Mouse (Mus musculus) forebrain, embryonic 16.5 days (tissue): ENCODE results near the gene Lsamp. TPM values are rescaled to one million over a fixed set of nuclear protein-coding genes. Genes with fewer than 3 reads are reported as not detected.

Source experiments
- ATAC-seq: fragments of 200-750 bp; cut with Nextera tagmentation; 2 replicates; pipeline ENCODE4 v1.8.0; 2017; ENCODE audit warnings: mild to moderate bottlenecking, moderate library complexity
- H3K27ac ChIP-seq: fragments of 300-500 bp; sonication (generic); 2 replicates; pipeline ENCODE4 v1.5.1; 2014; ENCODE audit warnings: low read length, control low read depth
- H3K27me3 ChIP-seq: fragments of 300-500 bp; sonication (generic); replicated peaks from 2 replicates; pipeline ENCODE4 v1.6.1; 2014; ENCODE audit warnings: low read length; ENCODE audit not compliant: control insufficient read depth, insufficient read depth
- H3K36me3 ChIP-seq: fragments of 300-500 bp; sonication (generic); 2 replicates; pipeline ENCODE4 v1.6.1; 2014; ENCODE audit not compliant: control insufficient read depth, insufficient read depth
- H3K4me1 ChIP-seq: fragments of 300-500 bp; sonication (generic); replicated peaks from 2 replicates; pipeline ENCODE4 v1.6.1; 2014; ENCODE audit warnings: low read length; ENCODE audit not compliant: control insufficient read depth, insufficient read depth
- H3K4me2 ChIP-seq: fragments of 300-500 bp; sonication (generic); 2 replicates; pipeline ENCODE4 v1.6.1; 2014; ENCODE audit warnings: mild to moderate bottlenecking, low read length, control low read depth
- H3K4me3 ChIP-seq: fragments of 300-500 bp; sonication (generic); replicated peaks from 2 replicates; pipeline ENCODE4 v1.5.1; 2014; ENCODE audit warnings: mild to moderate bottlenecking, low read length, control low read depth
- H3K9ac ChIP-seq: fragments of 300-500 bp; sonication (generic); replicated peaks from 2 replicates; pipeline ENCODE4 v1.6.1; 2014; ENCODE audit warnings: low read depth, low read length, control low read depth
- H3K9me3 ChIP-seq: fragments of 300-500 bp; sonication (generic); 2 replicates; pipeline ENCODE4 v1.6.1; 2016; ENCODE audit warnings: low read length; ENCODE audit not compliant: control insufficient read depth
- WGBS: fragments of 180-500 bp; shearing (Covaris S2); extraction: QIAGEN DNeasy Blood & Tissue Kit; methylation state at CpG from one replicate; pipeline ENCODE4 v1.1.7; 2014; 5-methylcytosine and 5-hydroxymethylcytosine counted together
- polyA plus RNA-seq: library from polyadenylated mRNA; unstranded; fragments of >200 nt; fragmentation: Nextera tagmentation; extraction: Ambion mirVana; gene quantifications from 2 replicates; pipeline ENCODE4 v1.2.1, GENCODE M21; 2015

Lsamp gene
- polyA plus RNA-seq, 1 experiment from 2014 or later = 68.1 TPM

GRCm38 (mm10) chr16:40324811-40325210 is 340.6 kb downstream of the Lsamp start:
- H3K4me1 ChIP-seq = no peaks in the 10 kb centered on the region
- H3K36me3 ChIP-seq = no peaks in the 10 kb centered on the region
- WGBS = 83% methylated on average over 3 of the region's 3 CpGs
- no peak for ATAC-seq
- H3K4me3 ChIP-seq = no peak overlapping the region
- no peaks in the 10 kb centered on the region for H3K9me3 ChIP-seq
- H3K9ac ChIP-seq = no peak overlapping the region
- H3K4me2 ChIP-seq = no peak overlapping the region
- H3K27ac ChIP-seq = no peak overlapping the region
- H3K27me3 ChIP-seq = no peaks in the 10 kb centered on the region

- Histone ChIP-seq H3K27me3 (no peaks in the 10 kb centered on the region), H3K36me3 (no peaks in the 10 kb centered on the region), H3K9me3 (no peaks in the 10 kb centered on the region), H3K4me1 (no peaks in the 10 kb centered on the region), H3K9ac (no peak overlapping the region), H3K4me3 (no peak overlapping the region), H3K4me2 (no peak overlapping the region), H3K27ac (no peak overlapping the region)
- 84% methylated on average over 7 of the region's 7 CpGs for WGBS
- ATAC-seq = no peak
Observed at GRCm38 (mm10) chr16:40328249-40328820, 344.2 kb downstream of the Lsamp start.

GRCm38 (mm10) chr16:40369677-40370076 is 385.5 kb downstream of the Lsamp start:
- H3K9me3 ChIP-seq = no peaks in the 10 kb centered on the region
- H3K27me3 ChIP-seq = no peaks in the 10 kb centered on the region
- H3K4me3 ChIP-seq = no peak overlapping the region
- WGBS = 67% methylated on average over 5 of the region's 5 CpGs
- H3K9ac ChIP-seq = no peak overlapping the region
- H3K36me3 ChIP-seq = no peaks in the 10 kb centered on the region
- no peak overlapping the region for H3K4me2 ChIP-seq
- 0 out of 2 replicates have a peak overlapping the region, but pooled peaks have one; percentile 5 for H3K27ac ChIP-seq
- peaks cover 15% of the 10 kb centered on the region for H3K4me1 ChIP-seq
- ATAC-seq = peak; percentile 70

- whole genome bisulfite sequencing = 76% methylated on average over 1 of the region's 1 CpGs
- Histone ChIP-seq H3K9ac (no peak overlapping the region), H3K4me2 (no peak overlapping the region), H3K9me3 (no peaks in the 10 kb centered on the region), H3K4me1 (peaks cover 15% of the 10 kb centered on the region), H3K27ac (no peak overlapping the region), H3K27me3 (no peaks in the 10 kb centered on the region), H3K36me3 (no peaks in the 10 kb centered on the region), H3K4me3 (no peak overlapping the region)
- no peak for ATAC-seq
Observed at GRCm38 (mm10) chr16:40371291-40371690, 387.1 kb downstream of the Lsamp start.

GRCm38 (mm10) chr16:40375314-40375713 is 391.2 kb downstream of the Lsamp start:
- WGBS = 85% methylated on average over 4 of the region's 4 CpGs
- H3K27me3 ChIP-seq = no peaks in the 10 kb centered on the region
- ATAC-seq = no peak

GRCm38 (mm10) chr16:40377129-40377799 is 393.1 kb downstream of the Lsamp start:
- 18% methylated on average over 6 of the region's 6 CpGs for WGBS
- Histone ChIP-seq H3K9me3 (no peaks in the 10 kb centered on the region), H3K27ac (no peak overlapping the region), H3K4me1 (peaks cover 6% of the 10 kb centered on the region; the same call in 1 of the 2 replicates), H3K9ac (no peak overlapping the region), H3K36me3 (no peaks in the 10 kb centered on the region), H3K4me2 (no peak overlapping the region), H3K27me3 (no peaks in the 10 kb centered on the region), H3K4me3 (no peak overlapping the region)
- ATAC-seq = peak; percentile 86

More at GRCm38 (mm10) chr16:40375314-40375713, 391.2 kb downstream of the Lsamp start:
- H3K27ac ChIP-seq = no peak overlapping the region
- no peak overlapping the region for H3K4me2 ChIP-seq
- H3K9ac ChIP-seq = no peak overlapping the region
- no peaks in the 10 kb centered on the region for H3K36me3 ChIP-seq
- no peak overlapping the region for H3K4me3 ChIP-seq
- peaks cover 11% of the 10 kb centered on the region for H3K4me1 ChIP-seq
- no peaks in the 10 kb centered on the region for H3K9me3 ChIP-seq

GRCm38 (mm10) chr16:40392106-40392505 is 407.9 kb downstream of the Lsamp start:
- Histone ChIP-seq H3K36me3 (no peaks in the 10 kb centered on the region), H3K9me3 (no peaks in the 10 kb centered on the region), H3K4me2 (no peak overlapping the region), H3K27ac (no peak overlapping the region), H3K9ac (no peak overlapping the region), H3K4me3 (no peak overlapping the region), H3K4me1 (no peaks in the 10 kb centered on the region), H3K27me3 (no peaks in the 10 kb centered on the region)
- WGBS = 59% methylated on average over 4 of the region's 4 CpGs
- ATAC-seq = no peak

- Histone ChIP-seq H3K4me3 (no peak overlapping the region), H3K9ac (no peak overlapping the region), H3K4me1 (no peaks in the 10 kb centered on the region), H3K27ac (no peak overlapping the region), H3K36me3 (no peaks in the 10 kb centered on the region), H3K4me2 (no peak overlapping the region), H3K27me3 (no peaks in the 10 kb centered on the region), H3K9me3 (no peaks in the 10 kb centered on the region)
- no peak for ATAC-seq
- WGBS = 90% methylated on average over 2 of the region's 2 CpGs
Observed at GRCm38 (mm10) chr16:40399531-40399930, 415.4 kb downstream of the Lsamp start.

GRCm38 (mm10) chr16:40434280-40434679 is 450.1 kb downstream of the Lsamp start:
- Histone ChIP-seq H3K36me3 (no peaks in the 10 kb centered on the region), H3K9me3 (no peaks in the 10 kb centered on the region), H3K9ac (no peak overlapping the region), H3K4me1 (no peaks in the 10 kb centered on the region), H3K4me3 (no peak overlapping the region), H3K27ac (no peak overlapping the region), H3K27me3 (no peaks in the 10 kb centered on the region), H3K4me2 (no peak overlapping the region)
- 74% methylated on average over 3 of the region's 3 CpGs for WGBS
- ATAC-seq = no peak
